Mouse (Mus musculus): ENCODE measurements around the gene Olfr181. TPM values are rescaled to one million over a fixed set of nuclear protein-coding genes. Genes with fewer than 3 reads are reported as not detected.

Olfr181 gene
- total RNA-seq (2023) = not detected in 2 replicates

GRCm38 (mm10) chr16:58928655-58929054, at the start of gene Olfr181:
Olfr181 (minus strand) TSS chr16:58928755.

GRCm38 (mm10) chr16:58929292-58929691, 737 bp upstream of the Olfr181 start, which contains the start of gene Olfr180:
Olfr180 (minus strand) TSS chr16:58929392.

GRCm38 (mm10) chr16:58891963-58892362, 36.6 kb downstream of the Olfr181 start, which contains the start of gene Olfr178:
Olfr178 (minus strand) TSS chr16:58892063.

Other genes with a start within 250 kb of the Olfr181 start
- 0.25 and 0.95 TPM in 2 replicates for gene Gpr15, start 209.7 kb downstream of the Olfr181 start, total RNA-seq (2023)
- 29.3 and 30.6 TPM in 2 replicates for gene Cldnd1, start 200.8 kb downstream of the Olfr181 start, total RNA-seq (2023)
- not detected in 2 replicates for gene Olfr172, start 165.6 kb downstream of the Olfr181 start, total RNA-seq (2023)
- not detected in 2 replicates for gene Olfr173, start 128.5 kb downstream of the Olfr181 start, total RNA-seq (2023)
- gene Olfr175-ps1, start 102.0 kb downstream of the Olfr181 start, total RNA-seq (2023) = not detected in 2 replicates
- not detected in 2 replicates for gene Olfr177, start 54.0 kb downstream of the Olfr181 start, total RNA-seq (2023)
- gene Olfr178, start 36.7 kb downstream of the Olfr181 start, total RNA-seq (2023) = not detected in 2 replicates
- not detected in 2 replicates for gene Olfr180, start 637 bp upstream of the Olfr181 start, total RNA-seq (2023)
- not detected in 2 replicates for gene Olfr183, start 66.6 kb upstream of the Olfr181 start, total RNA-seq (2023)
- not detected in 2 replicates for gene Olfr186, start 101.5 kb upstream of the Olfr181 start, total RNA-seq (2023)
- gene Olfr187, start 111.0 kb upstream of the Olfr181 start, total RNA-seq (2023) = not detected in 2 replicates
- not detected in 2 replicates for gene Olfr190, start 149.2 kb upstream of the Olfr181 start, total RNA-seq (2023)
- gene Olfr191, start 161.1 kb upstream of the Olfr181 start, total RNA-seq (2023) = not detected in 2 replicates
- not detected in 2 replicates for gene Olfr193, start 183.1 kb upstream of the Olfr181 start, total RNA-seq (2023)
- not detected in 2 replicates for gene Olfr194, start 192.3 kb upstream of the Olfr181 start, total RNA-seq (2023)
- gene Olfr195, start 218.3 kb upstream of the Olfr181 start, total RNA-seq (2023) = not detected in 2 replicates
- gene Olfr196, start 241.7 kb upstream of the Olfr181 start, total RNA-seq (2023) = not detected in 2 replicates

Measured in neutrophil, adult 65 days (primary cell).